Mouse (Mus musculus) MEL (cell line): ENCODE measurements around the gene Krit1.

Experiments used
- CTCF ChIP-seq, 3 experiments: IDR thresholded peaks in 2 of 3; conservative IDR thresholded peaks in 1 of 3; 2 replicates each; pipeline ENCODE4 v1.5.1; 2011 to 2012; ENCODE audit warnings: low read length in 3 of 3, low read depth in 2 of 3, mild to moderate bottlenecking in 2 of 3, improper control_type of control experiment in 1 of 3, inconsistent platforms in 1 of 3, mixed read lengths in 1 of 3, moderate library complexity in 1 of 3; ENCODE audit not compliant: control insufficient read depth in 1 of 3, insufficient read depth in 1 of 3, poor library complexity in 1 of 3, severe bottlenecking in 1 of 3
- HCFC1 ChIP-seq: IDR thresholded peaks from 2 replicates; pipeline ENCODE4 v1.6.1; 2012; ENCODE audit warnings: low read depth, mild to moderate bottlenecking, inconsistent platforms, low read length, improper control_type of control experiment, moderate library complexity
- RCOR1 ChIP-seq: IDR thresholded peaks from 2 replicates; pipeline ENCODE4 v1.6.1; 2012; ENCODE audit warnings: low read depth, mild to moderate bottlenecking, inconsistent platforms, low read length, improper control_type of control experiment
- TBP ChIP-seq: IDR thresholded peaks from 2 replicates; pipeline ENCODE4 v1.8.0; 2011; ENCODE audit warnings: low read depth, low read length, improper control_type of control experiment
- USF2 ChIP-seq, 2 experiments: IDR thresholded peaks; 2 replicates each; pipeline ENCODE4 v1.6.1; 2011 to 2012; ENCODE audit warnings: improper control_type of control experiment in 2 of 2, low read length in 2 of 2, borderline replicate concordance in 1 of 2, inconsistent platforms in 1 of 2, low read depth in 1 of 2, mild to moderate bottlenecking in 1 of 2; ENCODE audit not compliant: insufficient read depth in 1 of 2
- ZNF384 ChIP-seq: IDR thresholded peaks from 2 replicates; pipeline ENCODE4 v1.6.1; 2012; ENCODE audit warnings: low read depth, mild to moderate bottlenecking, inconsistent platforms, low read length, improper control_type of control experiment

DNA sequence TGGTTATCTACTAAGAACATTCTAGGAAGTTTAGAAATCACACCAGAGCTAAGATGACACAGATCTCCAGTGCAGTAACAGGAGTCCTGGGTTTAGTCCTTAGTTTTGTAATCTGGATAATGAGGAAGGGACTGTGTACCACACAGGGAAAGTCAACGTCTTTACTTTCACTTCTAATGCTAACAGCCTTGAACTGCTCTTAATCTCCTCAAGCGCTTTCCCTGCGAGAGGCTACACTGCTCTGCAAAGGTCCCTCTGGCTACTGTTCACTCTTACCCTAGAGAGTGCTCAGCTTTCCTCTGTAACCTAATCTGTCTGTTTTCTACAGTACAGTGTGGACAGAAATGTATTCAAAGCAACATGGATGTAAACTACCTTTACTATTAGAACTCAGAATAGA lies 31.0 kb upstream of the Krit1 start:
- TF ChIP-seq ZNF384 (no peak), CTCF (IDR thresholded peaks at IDR 0.05 in 2 of 3, conservative IDR thresholded peaks at IDR 0.05 in 1 of 3; ENCODE audit: control insufficient read depth in 1 of 3, insufficient read depth in 1 of 3, low read depth in 2 of 3, low read length in 3 of 3, poor library complexity in 1 of 3, severe bottlenecking in 1 of 3) (no peak), RCOR1 (no peak), USF2 (IDR thresholded peaks at IDR 0.05; ENCODE audit: borderline replicate concordance in 1 of 2, insufficient read depth in 1 of 2, low read depth in 1 of 2, low read length in 2 of 2) (no peak), HCFC1 (no peak), TBP (no peak)
